Mouse (Mus musculus): ENCODE results near the gene Olfr118. TPM values are rescaled to one million over a fixed set of nuclear protein-coding genes. Genes with fewer than 3 reads are reported as not detected.

The Olfr118 gene
- polyA plus RNA-seq (2012; rRNA removed) = not detected in 2 replicates

DNA sequence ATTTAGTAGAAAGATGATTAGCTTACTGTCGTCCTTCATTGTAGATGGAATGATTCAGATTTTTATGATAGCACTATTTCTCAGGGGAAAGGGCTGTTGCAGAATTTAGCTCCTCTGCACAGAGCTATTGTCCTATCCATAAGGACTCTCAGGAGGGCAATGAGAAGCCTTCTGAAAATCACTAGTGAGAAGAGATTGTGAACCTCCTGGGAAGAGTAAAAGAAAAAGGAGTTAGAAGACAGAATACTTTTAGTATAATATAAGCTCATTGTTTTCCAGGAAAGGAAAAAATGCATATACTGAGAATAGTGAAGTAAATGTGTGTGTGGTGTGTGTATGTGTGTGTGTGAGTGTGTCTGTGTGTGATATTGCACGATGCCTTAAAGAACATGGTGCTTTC is at the start of gene Olfr118:
TSS of gene Olfr118 (plus strand) at position 301 of the 400 bp plus-strand sequence.

DNA sequence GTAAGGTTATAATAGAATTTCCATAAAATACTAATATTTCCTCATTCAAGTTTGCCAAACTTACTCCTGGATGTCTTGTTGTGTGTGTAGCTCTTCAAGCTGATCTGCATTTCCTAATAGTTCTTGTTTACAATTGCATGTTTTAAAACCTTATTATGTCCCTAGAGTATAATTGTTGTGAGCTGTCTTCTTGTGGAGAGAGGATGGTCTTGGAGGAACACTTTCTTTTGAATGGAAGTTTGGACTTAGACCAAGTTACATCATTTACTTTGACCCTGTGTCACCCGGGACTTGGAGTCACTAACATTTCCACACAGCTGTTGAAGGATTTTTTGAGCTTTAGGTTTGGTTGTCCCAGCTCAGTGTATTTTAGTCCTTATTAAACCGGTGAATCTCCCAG is 39.8 kb upstream of the Olfr118 start, which contains the start of the genes Olfr115 and Olfr116:
TSS of gene Olfr115 (minus strand) at position 101 of the 400 bp plus-strand sequence.
TSS of gene Olfr116 (minus strand) at position 191 of the 400 bp plus-strand sequence.

DNA sequence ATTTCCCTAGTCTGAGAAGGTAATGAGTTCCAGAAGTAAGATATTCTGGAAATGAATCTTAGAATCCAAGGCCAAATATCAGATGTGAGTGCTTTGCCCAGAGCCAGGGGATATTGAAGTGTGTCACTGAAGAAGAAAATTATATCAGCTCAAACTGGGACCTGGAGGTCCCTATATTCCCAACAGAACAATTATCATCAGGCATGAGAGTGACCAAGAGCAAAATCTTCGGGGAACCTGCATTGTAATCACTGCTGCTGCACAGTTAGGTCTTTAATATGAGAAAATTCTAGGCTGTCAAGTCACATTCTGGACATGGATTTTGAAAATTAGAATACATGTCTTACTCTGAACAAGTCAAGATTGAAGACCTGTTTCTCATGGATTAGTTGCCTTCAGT is 3.1 kb upstream of the Olfr118 start, which contains the start of gene Olfr117:
TSS of gene Olfr117 (minus strand) at position 101 of the 400 bp plus-strand sequence.

DNA sequence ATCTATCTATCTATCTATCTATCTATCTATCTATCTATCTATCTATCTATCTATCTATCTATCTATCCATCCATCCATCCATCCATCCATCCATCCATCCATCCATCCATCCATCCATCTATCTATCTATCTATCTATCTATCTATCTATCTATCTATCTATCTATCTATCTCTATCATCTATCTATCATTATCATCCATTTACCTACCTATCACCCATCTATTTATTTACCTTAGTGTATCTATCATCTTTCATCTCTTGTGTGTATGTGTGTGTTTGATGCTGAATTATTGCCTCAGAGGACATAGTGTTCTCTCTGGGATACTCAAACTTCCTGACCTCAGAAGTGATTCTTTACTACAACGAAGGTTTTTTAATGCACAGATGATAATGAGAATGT is 29.5 kb downstream of the Olfr118 start, which contains the start of gene Olfr119:
TSS of gene Olfr119 (plus strand) at position 301 of the 400 bp plus-strand sequence.

DNA sequence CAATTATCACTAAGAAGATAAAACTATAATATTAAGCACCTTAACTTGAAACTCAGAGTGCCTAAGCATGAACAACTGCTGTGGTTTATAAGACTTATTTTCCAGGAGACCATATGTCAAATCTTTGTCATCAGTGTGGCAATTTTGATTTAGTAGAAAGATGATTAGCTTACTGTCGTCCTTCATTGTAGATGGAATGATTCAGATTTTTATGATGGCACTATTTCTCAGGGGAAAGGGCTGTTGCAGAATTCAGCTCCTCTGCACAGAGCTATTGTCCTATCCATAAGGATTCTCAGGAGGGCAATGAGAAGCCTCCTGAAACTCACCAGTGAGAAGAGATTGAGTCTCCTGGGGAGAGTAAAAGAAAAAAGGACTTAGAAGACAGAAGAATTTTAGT is 54.7 kb downstream of the Olfr118 start, which contains the start of gene Olfr120:
TSS of gene Olfr120 (plus strand) at position 301 of the 400 bp plus-strand sequence.

Other genes starting within 250 kb of the Olfr118 start
- gene Olfr108, start 221.5 kb upstream of the Olfr118 start, polyA plus RNA-seq (2012; rRNA removed) = not detected in 2 replicates
- not detected in 2 replicates for gene Olfr109, start 208.1 kb upstream of the Olfr118 start, polyA plus RNA-seq (2012; rRNA removed)
- gene H2-M2, start 183.4 kb upstream of the Olfr118 start, polyA plus RNA-seq (2012; rRNA removed) = 0.06 TPM in 1 of 2 replicates, not detected in the other
- gene Olfr110, start 174.5 kb upstream of the Olfr118 start, polyA plus RNA-seq (2012; rRNA removed) = 0.02 TPM in 1 of 2 replicates, not detected in the other
- gene Olfr111, start 159.0 kb upstream of the Olfr118 start, polyA plus RNA-seq (2012; rRNA removed) = 0.03 and 0.04 TPM in 2 replicates
- not detected in 2 replicates for gene Olfr112, start 97.5 kb upstream of the Olfr118 start, polyA plus RNA-seq (2012; rRNA removed)
- gene Olfr113, start 89.3 kb upstream of the Olfr118 start, polyA plus RNA-seq (2012; rRNA removed) = not detected in 2 replicates
- gene Olfr114, start 74.2 kb upstream of the Olfr118 start, polyA plus RNA-seq (2012; rRNA removed) = not detected in 2 replicates
- not detected in 2 replicates for gene Olfr115, start 39.9 kb upstream of the Olfr118 start, polyA plus RNA-seq (2012; rRNA removed)
- gene Olfr116, start 39.8 kb upstream of the Olfr118 start, polyA plus RNA-seq (2012; rRNA removed) = not detected in 2 replicates
- not detected in 2 replicates for gene Olfr117, start 3.2 kb upstream of the Olfr118 start, polyA plus RNA-seq (2012; rRNA removed)
- gene Olfr119, start 29.6 kb downstream of the Olfr118 start, polyA plus RNA-seq (2012; rRNA removed) = not detected in 2 replicates
- gene Olfr120, start 54.8 kb downstream of the Olfr118 start, polyA plus RNA-seq (2012; rRNA removed) = not detected in 2 replicates
- not detected in 2 replicates for gene Olfr121, start 81.9 kb downstream of the Olfr118 start, polyA plus RNA-seq (2012; rRNA removed)
- not detected in 2 replicates for gene Olfr122, start 101.6 kb downstream of the Olfr118 start, polyA plus RNA-seq (2012; rRNA removed)
- not detected in 2 replicates for gene Olfr123, start 126.5 kb downstream of the Olfr118 start, polyA plus RNA-seq (2012; rRNA removed)
- not detected in 2 replicates for gene Olfr124, start 132.9 kb downstream of the Olfr118 start, polyA plus RNA-seq (2012; rRNA removed)
- not detected in 2 replicates for gene Olfr125, start 166.0 kb downstream of the Olfr118 start, polyA plus RNA-seq (2012; rRNA removed)
- gene Olfr126, start 180.5 kb downstream of the Olfr118 start, polyA plus RNA-seq (2012; rRNA removed) = not detected in 2 replicates
- gene Olfr127, start 233.4 kb downstream of the Olfr118 start, polyA plus RNA-seq (2012; rRNA removed) = not detected in 2 replicates

Measured in liver, embryonic 18 days (tissue).